Mouse (Mus musculus) C2C12 (cell line): ENCODE data around the gene Vdr.

Experiments used
- CTCF ChIP-seq: IDR thresholded peaks from one replicate; pipeline ENCODE4 v1.5.1; 2011; ENCODE audit not compliant: control insufficient read depth, insufficient read depth, insufficient read length
- MYOG ChIP-seq: IDR thresholded peaks from one replicate; pipeline ENCODE4 v1.6.1; 2011; ENCODE audit not compliant: control insufficient read depth, insufficient read length; ENCODE audit errors: extremely low read depth
- USF1 ChIP-seq: IDR thresholded peaks from one replicate; pipeline ENCODE4 v1.6.1; 2011; ENCODE audit warnings: low read depth, mild to moderate bottlenecking, control low read depth, moderate library complexity

DNA sequence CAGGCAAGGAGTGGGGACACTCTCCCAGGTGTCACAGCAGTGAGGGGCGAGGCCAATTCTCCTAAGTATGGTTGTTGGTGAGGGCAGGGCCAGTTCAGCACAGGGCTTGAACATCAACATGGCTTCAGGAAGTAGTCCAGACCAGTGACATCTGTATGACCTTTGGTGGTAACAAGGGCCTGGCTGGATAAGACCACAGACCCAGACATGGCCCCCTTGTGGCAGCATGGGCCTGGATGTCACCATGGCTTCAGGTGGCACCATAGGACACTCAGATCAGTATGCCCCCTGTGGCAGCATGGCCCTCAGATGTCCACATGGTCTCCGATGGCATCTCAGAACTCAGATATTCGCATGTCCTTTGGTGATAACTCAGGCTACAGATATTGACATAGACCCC, 58.1 kb downstream of the Vdr start:
- TF ChIP-seq USF1, result no peak
- TF ChIP-seq CTCF, result no peak
- TF ChIP-seq MYOG, result no peak
